Mouse (Mus musculus): ENCODE results near the gene 3110040M04Rik. TPM values are rescaled to one million over a fixed set of nuclear protein-coding genes. Genes with fewer than 3 reads are reported as not detected.

The 3110040M04Rik gene
- 0.20 and 0.47 TPM in 2 replicates for polyA plus RNA-seq (2012; rRNA removed)

GRCm38 (mm10) chr1:151203818-151204217 is at the start of gene 3110040M04Rik:
3110040M04Rik (plus strand) TSS chr1:151204121.

GRCm38 (mm10) chr1:151182266-151182665 is 21.7 kb upstream of the 3110040M04Rik start, which contains the start of gene Gm47985:
Gm47985 (plus strand) TSS chr1:151182537.

DNA sequence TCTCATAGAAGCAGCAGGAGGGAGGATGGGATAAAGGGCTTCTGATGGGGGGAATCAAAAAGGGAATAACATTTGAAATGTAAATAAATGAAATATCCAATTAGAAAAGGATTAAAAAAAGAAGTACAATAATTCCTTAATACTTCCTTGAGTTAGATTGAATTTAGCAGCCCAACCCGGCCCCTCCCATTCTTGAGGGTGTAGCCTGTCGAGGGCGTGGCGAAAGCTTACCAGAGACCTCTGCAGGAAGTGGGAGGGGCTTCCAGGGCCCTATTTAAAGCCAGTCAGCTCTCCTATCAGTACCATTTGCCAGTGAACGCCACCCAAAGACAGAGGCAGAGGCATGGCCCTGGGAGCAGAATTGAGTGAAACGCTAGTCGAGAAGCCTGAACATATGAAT is 11.8 kb upstream of the 3110040M04Rik start, which contains the start of gene Gm8947:
Gene Gm8947, plus strand, starts transcription at position 302 of the 400 bp plus-strand sequence.

GRCm38 (mm10) chr1:151198120-151198519 is 5.8 kb upstream of the 3110040M04Rik start, which contains the start of gene Gm47995:
Gm47995 (plus strand) TSS chr1:151198448.

GRCm38 (mm10) chr1:151209824-151210355 is 6.0 kb downstream of the 3110040M04Rik start, which contains the start of gene Gm47996:
Gm47996 (plus strand) TSS chr1:151210131.

Other genes starting within 250 kb of the 3110040M04Rik start
- gene Hmcn1, start 210.7 kb upstream of the 3110040M04Rik start, polyA plus RNA-seq (2012; rRNA removed) = 14.2 and 43.5 TPM in 2 replicates
- gene Gm47985, start 21.6 kb upstream of the 3110040M04Rik start, polyA plus RNA-seq (2012; rRNA removed) = 0.30 and 0.78 TPM in 2 replicates
- 0.18 and 0.32 TPM in 2 replicates for gene Gm8947, start 11.7 kb upstream of the 3110040M04Rik start, polyA plus RNA-seq (2012; rRNA removed)
- gene Gm47995, start 5.7 kb upstream of the 3110040M04Rik start, polyA plus RNA-seq (2012; rRNA removed) = 0.22 and 0.29 TPM in 2 replicates
- 0.14 and 0.19 TPM in 2 replicates for gene Gm47996, start 6.0 kb downstream of the 3110040M04Rik start, polyA plus RNA-seq (2012; rRNA removed)
- 303 and 311 TPM in 2 replicates for gene Ivns1abp, start 140.4 kb downstream of the 3110040M04Rik start, polyA plus RNA-seq (2012; rRNA removed)
- 21.7 and 29.8 TPM in 2 replicates for gene Swt1, start 224.3 kb downstream of the 3110040M04Rik start, polyA plus RNA-seq (2012; rRNA removed)
- 35.5 and 35.6 TPM in 2 replicates for gene Trmt1l, start 224.4 kb downstream of the 3110040M04Rik start, polyA plus RNA-seq (2012; rRNA removed)

Measured in central nervous system, embryonic 11.5 days (tissue).